Mouse (Mus musculus) CD4-positive naive resting alpha-beta T cell, adult 57 days (primary cell): ENCODE data around the gene Tmod3. TPM values are rescaled to one million over a fixed set of nuclear protein-coding genes. Genes with fewer than 3 reads are reported as not detected.

ENCODE experiments used
- total RNA-seq: library from RNA; stranded (reverse); gene quantifications from one replicate; pipeline ENCODE4 v1.2.4, GENCODE M21; 2023

The Tmod3 gene
- 209 TPM for total RNA-seq

DNA sequence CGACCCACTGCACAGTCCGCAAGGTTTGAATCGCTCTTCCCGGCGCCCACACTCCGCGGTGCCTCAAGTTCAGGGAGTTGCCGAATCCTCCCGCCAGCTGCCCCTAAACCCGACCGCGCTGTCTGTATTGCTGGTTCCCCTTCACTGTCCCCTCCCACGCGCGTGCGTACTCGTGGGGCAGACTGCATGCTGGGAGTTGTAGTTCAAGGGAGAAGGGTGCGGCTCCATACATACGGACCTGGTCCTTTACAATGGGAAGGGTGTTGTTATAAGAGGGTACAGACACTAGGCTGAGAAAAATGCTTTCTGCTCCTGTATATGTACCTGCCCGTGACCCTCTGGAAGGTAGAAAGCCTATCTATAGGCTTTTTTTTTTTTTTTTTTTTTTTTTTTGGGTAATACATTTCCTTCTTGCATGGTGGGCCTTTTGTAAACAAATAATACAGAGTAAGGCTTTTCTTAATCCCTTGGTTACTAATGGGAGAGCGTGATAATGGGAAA is at the start of gene Tmod3:
Tmod3 (minus strand) TSS at position 146 of the 501 bp plus-strand sequence.

Other genes with a start within 250 kb of the Tmod3 start
- gene Bcl2l10, start 211.9 kb downstream of the Tmod3 start, total RNA-seq: not detected
- gene Mapk6, start 149.7 kb downstream of the Tmod3 start, total RNA-seq: 69.4 TPM
- 20.6 TPM for gene Leo1, start 118.1 kb downstream of the Tmod3 start, total RNA-seq
- 0.50 TPM for gene Tmod2, start 51.7 kb upstream of the Tmod3 start, total RNA-seq
- 2.3 TPM for gene Lysmd2, start 66.1 kb upstream of the Tmod3 start, total RNA-seq
- not detected for gene Scg3, start 124.4 kb upstream of the Tmod3 start, total RNA-seq
- gene Bmp5, start 215.7 kb upstream of the Tmod3 start, total RNA-seq: not detected